Comparison of ENCODE assay signal across 22 mouse cellular contexts in the genomic region with DNA sequence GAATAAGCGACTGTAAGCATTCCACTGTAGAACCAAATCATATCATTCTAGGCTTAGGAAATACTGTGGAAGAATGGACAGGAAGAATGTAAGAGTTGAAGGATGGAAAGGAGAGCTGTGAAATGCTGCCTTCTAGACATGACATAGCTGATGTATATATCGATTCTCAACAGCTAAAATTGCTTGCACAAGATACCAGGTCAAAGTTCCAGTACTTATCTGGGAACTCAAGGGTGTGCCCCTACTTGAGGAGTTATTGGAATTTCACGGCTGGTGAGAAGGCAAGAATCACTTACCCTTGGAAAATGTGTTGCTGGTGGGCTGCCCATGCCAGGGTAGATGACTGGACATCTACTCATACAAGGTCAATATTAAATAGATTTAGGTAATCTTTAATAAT.
DNase-seq lines count a peak whose midpoint lies in the region; ATAC-seq and TF ChIP-seq lines count a peak whose summit lies in the region.
"Had no signal": no experiment of that assay in that cellular context is flagged by ENCODE, and none has a peak within 500 bp of the region (broad histone marks: within the 10 kb centered on the region; RNA-seq: fewer than 3 reads in every experiment).

No protein-coding gene starts in this region.

- H3K9ac ChIP-seq in intestine, embryonic 15.5 days, result no peak overlapping the region
- no peak overlapping the region for H3K9ac ChIP-seq in intestine, embryonic 16.5 days (ENCODE audit: low read depth, low read length)
- no peak overlapping the region for H3K9ac ChIP-seq in intestine, postnatal 0 days (ENCODE audit: low read depth, low read length)
- H3K9ac ChIP-seq in liver, postnatal 0 days (replicated peaks), result no peak overlapping the region

- no peak overlapping the region for H3K27ac ChIP-seq in intestine, embryonic 15.5 days
- no peak overlapping the region for H3K27ac ChIP-seq in intestine, embryonic 16.5 days (ENCODE audit: low read length)
- no peak overlapping the region for H3K27ac ChIP-seq in intestine, postnatal 0 days (ENCODE audit: low read depth, low read length)
- no peak overlapping the region for H3K27ac ChIP-seq in liver, postnatal 0 days (ENCODE audit: low read depth)
- no peak overlapping the region for H3K27ac ChIP-seq in limb, embryonic 10.5 days

- TF ChIP-seq EP300 in liver, postnatal 0 days (IDR thresholded peaks at IDR 0.05; ENCODE audit: low read depth), result no peak

- H3K9me3 ChIP-seq in intestine, embryonic 15.5 days, result no peaks in the 10 kb centered on the region
- no peaks in the 10 kb centered on the region for H3K9me3 ChIP-seq in intestine, embryonic 16.5 days (ENCODE audit: control insufficient read depth, low read length)
- H3K9me3 ChIP-seq in intestine, postnatal 0 days (ENCODE audit: control insufficient read depth), result no peaks in the 10 kb centered on the region
- no peaks in the 10 kb centered on the region for H3K9me3 ChIP-seq in liver, postnatal 0 days (ENCODE audit: low read length)
- H3K9me3 ChIP-seq in limb, embryonic 10.5 days (replicated peaks), result no peaks in the 10 kb centered on the region
- H3K9me3 ChIP-seq: G1E had no signal

- no peaks in the 10 kb centered on the region for H3K4me1 ChIP-seq in intestine, embryonic 15.5 days (replicated peaks)
- no peaks in the 10 kb centered on the region for H3K4me1 ChIP-seq in intestine, embryonic 16.5 days (ENCODE audit: control insufficient read depth, insufficient read depth, low read length)
- no peaks in the 10 kb centered on the region for H3K4me1 ChIP-seq in intestine, postnatal 0 days (replicated peaks; ENCODE audit: control insufficient read depth, insufficient read depth, low read length)
- no peaks in the 10 kb centered on the region for H3K4me1 ChIP-seq in liver, postnatal 0 days (ENCODE audit: insufficient read depth)
- no peaks in the 10 kb centered on the region for H3K4me1 ChIP-seq in limb, embryonic 10.5 days

- no peaks in the 10 kb centered on the region for H3K36me3 ChIP-seq in intestine, embryonic 15.5 days
- H3K36me3 ChIP-seq in intestine, embryonic 16.5 days (ENCODE audit: control insufficient read depth, insufficient read depth, low read length), result no peaks in the 10 kb centered on the region
- H3K36me3 ChIP-seq in intestine, postnatal 0 days (ENCODE audit: control insufficient read depth, insufficient read depth), result no peaks in the 10 kb centered on the region
- no peaks in the 10 kb centered on the region for H3K36me3 ChIP-seq in liver, postnatal 0 days (replicated peaks; ENCODE audit: insufficient read depth, low read length)
- no peaks in the 10 kb centered on the region for H3K36me3 ChIP-seq in limb, embryonic 10.5 days
- H3K36me3 ChIP-seq: G1E had no signal

- no peak for TF ChIP-seq CTCF in intestine, postnatal 0 days (IDR thresholded peaks at IDR 0.05; ENCODE audit: low read depth)
- TF ChIP-seq CTCF in liver, postnatal 0 days (IDR thresholded peaks at IDR 0.05; ENCODE audit: low read depth), result no peak

- no peak for DNase-seq in liver, postnatal 0 days
- DNase-seq in adrenal gland, adult 18-20 months (ENCODE audit: low spot score in 2 of 2), result no peak
- DNase-seq in limb, embryonic 10.5 days (ENCODE audit: low spot score), result no peak
- DNase-seq: adrenal gland, adult 2 months; adrenal gland, adult 8-10 months; adrenal gland, postnatal 10 days; adrenal gland, postnatal 14 days; adrenal gland, postnatal 25 days; adrenal gland, postnatal 36 days; B cell, adult 2 months; cerebellum, adult 11 months; cerebellum, adult 11-12 months; cerebellum, adult 18-20 months; cerebellum, adult 2 months had no signal

- no peak overlapping the region for H3K4me2 ChIP-seq in intestine, embryonic 15.5 days (replicated peaks)
- H3K4me2 ChIP-seq in intestine, embryonic 16.5 days (ENCODE audit: low read depth, low read length), result no peak overlapping the region
- H3K4me2 ChIP-seq in intestine, postnatal 0 days (replicated peaks; ENCODE audit: low read depth), result no peak overlapping the region
- H3K4me2 ChIP-seq in liver, postnatal 0 days (ENCODE audit: low read depth, low read length), result no peak overlapping the region

- 67% methylated on average over 3 of the region's 3 CpGs for WGBS in intestine, embryonic 15.5 days
- WGBS in intestine, embryonic 16.5 days, result 67% methylated on average over 3 of the region's 3 CpGs
- WGBS in intestine, postnatal 0 days, result 43% methylated on average over 3 of the region's 3 CpGs
- WGBS in liver, postnatal 0 days (ENCODE audit: insufficient replicate concordance), result 74% methylated on average over 3 of the region's 3 CpGs
- WGBS in limb, embryonic 10.5 days, result 86% methylated on average over 3 of the region's 3 CpGs

- no peak overlapping the region for H3K4me3 ChIP-seq in intestine, embryonic 15.5 days (replicated peaks)
- no peak overlapping the region for H3K4me3 ChIP-seq in intestine, embryonic 16.5 days (ENCODE audit: low read length)
- no peak overlapping the region for H3K4me3 ChIP-seq in intestine, postnatal 0 days (ENCODE audit: low read depth, low read length)
- H3K4me3 ChIP-seq in liver, postnatal 0 days (ENCODE audit: low read depth, low read length), result no peak overlapping the region
- no peak overlapping the region for H3K4me3 ChIP-seq in limb, embryonic 10.5 days

- no peaks in the 10 kb centered on the region for H3K27me3 ChIP-seq in intestine, embryonic 15.5 days (replicated peaks)
- no peaks in the 10 kb centered on the region for H3K27me3 ChIP-seq in intestine, embryonic 16.5 days (replicated peaks; ENCODE audit: control insufficient read depth, insufficient read depth, low read length)
- H3K27me3 ChIP-seq in intestine, postnatal 0 days (replicated peaks; ENCODE audit: control insufficient read depth, insufficient read depth, low read length), result no peaks in the 10 kb centered on the region
- H3K27me3 ChIP-seq in liver, postnatal 0 days (ENCODE audit: insufficient read depth, low read length), result no peaks in the 10 kb centered on the region
- no peaks in the 10 kb centered on the region for H3K27me3 ChIP-seq in limb, embryonic 10.5 days (ENCODE audit: low read depth, poor library complexity, severe bottlenecking)
- H3K27me3 ChIP-seq: CH12.LX had no signal

- ATAC-seq in intestine, embryonic 15.5 days, result peak; percentile 78; the same call in 1 of the 2 replicates
- ATAC-seq in intestine, embryonic 16.5 days, result peak; percentile 89
- ATAC-seq in intestine, postnatal 0 days, result peak; percentile 73; the same call in 1 of the 2 replicates
- ATAC-seq in liver, postnatal 0 days, result no peak
- ATAC-seq: activated CD4-positive, CD25-positive, alpha-beta regulatory T cell, adult 4 months; CD4-positive, CD25-positive, alpha-beta regulatory T cell, adult 4 months; Patski had no signal
